Mouse (Mus musculus): ENCODE measurements around the gene Rplp0.

The Rplp0 gene

GRCm38 (mm10) chr5:115528128-115528527, 31.1 kb upstream of the Rplp0 start:
- no peak for DNase-seq

GRCm38 (mm10) chr5:115529364-115529741, 29.9 kb upstream of the Rplp0 start:
- DNase-seq = no peak

GRCm38 (mm10) chr5:115529742-115530446, 29.4 kb upstream of the Rplp0 start:
- no peak for DNase-seq

GRCm38 (mm10) chr5:115530447-115530809, 28.8 kb upstream of the Rplp0 start:
- peak; percentile 63 for DNase-seq

GRCm38 (mm10) chr5:115531671-115532270, 27.5 kb upstream of the Rplp0 start:
- DNase-seq = peak; percentile 80

GRCm38 (mm10) chr5:115534290-115534731, 25.0 kb upstream of the Rplp0 start:
- DNase-seq = peak; percentile 62

- no peak for DNase-seq
Measured at GRCm38 (mm10) chr5:115534856-115535255, 24.4 kb upstream of the Rplp0 start.

- DNase-seq = no peak
Measured at GRCm38 (mm10) chr5:115535635-115536034, 23.6 kb upstream of the Rplp0 start.

- peak; percentile 66 for DNase-seq
Measured at GRCm38 (mm10) chr5:115538017-115538692, 21.1 kb upstream of the Rplp0 start.

GRCm38 (mm10) chr5:115538693-115539043, 20.6 kb upstream of the Rplp0 start:
- peak; percentile 86 for DNase-seq

- peak; percentile 49 for DNase-seq
Measured at GRCm38 (mm10) chr5:115542635-115543384, 16.5 kb upstream of the Rplp0 start.

- DNase-seq = peak; percentile 96
Measured at GRCm38 (mm10) chr5:115543509-115544253, 15.6 kb upstream of the Rplp0 start.

- DNase-seq = no peak
Measured at GRCm38 (mm10) chr5:115544655-115545185, 14.5 kb upstream of the Rplp0 start.

- DNase-seq = no peak
Measured at GRCm38 (mm10) chr5:115545636-115546035, 13.6 kb upstream of the Rplp0 start.

- DNase-seq = no peak
Measured at GRCm38 (mm10) chr5:115546536-115546935, 12.7 kb upstream of the Rplp0 start.

GRCm38 (mm10) chr5:115547014-115547413, 12.3 kb upstream of the Rplp0 start:
- DNase-seq = no peak

GRCm38 (mm10) chr5:115547421-115547820, 11.8 kb upstream of the Rplp0 start:
- no peak for DNase-seq

GRCm38 (mm10) chr5:115548501-115549285, 10.6 kb upstream of the Rplp0 start:
- DNase-seq = no peak

GRCm38 (mm10) chr5:115550482-115551005, 8.7 kb upstream of the Rplp0 start:
- no peak for DNase-seq

- no peak for DNase-seq
Measured at GRCm38 (mm10) chr5:115551386-115551785, 7.9 kb upstream of the Rplp0 start.

- no peak for DNase-seq
Measured at GRCm38 (mm10) chr5:115551799-115552198, 7.5 kb upstream of the Rplp0 start.

All from kidney, adult 11 months (tissue).